Mouse (Mus musculus): ENCODE measurements around the gene Gm45799.

Gm45799 gene

GRCm38 (mm10) chr7:105640233-105640893 lies at the start of gene Gm45799, which contains the start of gene Arfip2:
Gm45799 (plus strand) TSS chr7:105640552.
Arfip2 (minus strand) TSS chr7:105640416.
- peak; percentile 98 for DNase-seq

- peak; percentile 91 for DNase-seq
Observed at GRCm38 (mm10) chr7:105602860-105603623, 37.3 kb upstream of the Gm45799 start.

GRCm38 (mm10) chr7:105608467-105608866 lies 31.9 kb upstream of the Gm45799 start:
- DNase-seq: no peak

GRCm38 (mm10) chr7:105611767-105612166 lies 28.6 kb upstream of the Gm45799 start:
- DNase-seq: no peak

GRCm38 (mm10) chr7:105614400-105614799 lies 26.0 kb upstream of the Gm45799 start:
- DNase-seq: peak; percentile 65

- DNase-seq: no peak
Observed at GRCm38 (mm10) chr7:105615720-105616119, 24.6 kb upstream of the Gm45799 start.

- DNase-seq: no peak
Observed at GRCm38 (mm10) chr7:105616561-105616960, 23.8 kb upstream of the Gm45799 start.

- DNase-seq: no peak
Observed at GRCm38 (mm10) chr7:105617810-105618209, 22.5 kb upstream of the Gm45799 start.

GRCm38 (mm10) chr7:105619701-105620100 lies 20.7 kb upstream of the Gm45799 start:
- DNase-seq: no peak

- no peak for DNase-seq
Observed at GRCm38 (mm10) chr7:105621053-105621452, 19.3 kb upstream of the Gm45799 start.

- no peak for DNase-seq
Observed at GRCm38 (mm10) chr7:105621646-105622292, 18.6 kb upstream of the Gm45799 start.

- no peak for DNase-seq
Observed at GRCm38 (mm10) chr7:105625397-105625796, 15.0 kb upstream of the Gm45799 start.

GRCm38 (mm10) chr7:105628633-105629032 lies 11.7 kb upstream of the Gm45799 start:
- peak; percentile 88 for DNase-seq

GRCm38 (mm10) chr7:105632551-105632972 lies 7.8 kb upstream of the Gm45799 start:
- DNase-seq: no peak

- DNase-seq: peak; percentile 96
Observed at GRCm38 (mm10) chr7:105633127-105633800, 7.1 kb upstream of the Gm45799 start, which contains the start of gene Trim3. Trim3 (minus strand) TSS chr7:105633571.

GRCm38 (mm10) chr7:105633801-105634135 lies 6.6 kb upstream of the Gm45799 start:
- DNase-seq: no peak

GRCm38 (mm10) chr7:105634272-105634920 lies 6.0 kb upstream of the Gm45799 start:
- no peak for DNase-seq

- DNase-seq: no peak
Observed at GRCm38 (mm10) chr7:105635726-105636125, 4.6 kb upstream of the Gm45799 start.

- no peak for DNase-seq
Observed at GRCm38 (mm10) chr7:105638776-105639175, 1.6 kb upstream of the Gm45799 start.

- DNase-seq: no peak
Observed at GRCm38 (mm10) chr7:105639304-105639703, 1.0 kb upstream of the Gm45799 start.

GRCm38 (mm10) chr7:105639756-105640155 lies 596 bp upstream of the Gm45799 start, which contains the start of gene Timm10b:
Timm10b (plus strand) TSS chr7:105640056.
- no peak for DNase-seq

- no peak for DNase-seq
Observed at GRCm38 (mm10) chr7:105640894-105641255, 523 bp downstream of the Gm45799 start.

- no peak for DNase-seq
Observed at GRCm38 (mm10) chr7:105641936-105642335, 1.6 kb downstream of the Gm45799 start.

Measured in kidney, postnatal 14 days (tissue).